Mouse (Mus musculus): ENCODE measurements around the gene Ipo8. TPM values are rescaled to one million over a fixed set of nuclear protein-coding genes. Genes with fewer than 3 reads are reported as not detected.

The Ipo8 gene
- polyA plus RNA-seq (2012; fragmentation: generic; extraction: Trizol), result 14.1 TPM
- long read RNA-seq, experiment 1, full-length matches to known transcripts, result 3 of 6 reads
- long read RNA-seq, experiment 1, partial matches to known transcripts, result 2 of 6 reads
- long read RNA-seq, experiment 1, other reads (novel, unspliced or antisense), result 1 of 6 reads
- long read RNA-seq, experiment 2, full-length matches to known transcripts, result 10 of 34 reads
- long read RNA-seq, experiment 2, partial matches to known transcripts, result 13 of 34 reads
- long read RNA-seq, experiment 2, other reads (novel, unspliced or antisense), result 11 of 34 reads

GRCm38 (mm10) chr6:148830748-148831727 lies at the start of gene Ipo8:
Ipo8 (minus strand) TSS chr6:148831467.
- TF ChIP-seq MYOD1 (IDR thresholded peaks at IDR 0.05; ENCODE audit: control insufficient read depth, insufficient read length, low read depth), result no peak
- peak; percentile 73 for TF ChIP-seq MAX (IDR thresholded peaks at IDR 0.05)
- no peak for TF ChIP-seq CTCF (IDR thresholded peaks at IDR 0.05; ENCODE audit: control insufficient read depth, insufficient read depth, insufficient read length)

GRCm38 (mm10) chr6:148873911-148874310 lies 42.6 kb upstream of the Ipo8 start:
- no peak overlapping the region for H3ac ChIP-seq (ENCODE audit: control insufficient read depth, insufficient read length, low read depth)
- H3K4me3 ChIP-seq (ENCODE audit: insufficient read depth, poor library complexity, severe bottlenecking), result no peak overlapping the region
- no peaks in the 10 kb centered on the region for H3K79me3 ChIP-seq (ENCODE audit: low read depth)
- H3K79me2 ChIP-seq (ENCODE audit: control insufficient read depth, insufficient read depth), result no peaks in the 10 kb centered on the region
- H3K36me3 ChIP-seq (ENCODE audit: control insufficient read depth, insufficient read depth), result no peaks in the 10 kb centered on the region
- TF ChIP-seq MYOD1 (IDR thresholded peaks at IDR 0.05; ENCODE audit: control insufficient read depth, insufficient read length, low read depth) (no peak), MYOG (IDR thresholded peaks at IDR 0.05; ENCODE audit: control insufficient read depth, extremely low read depth, insufficient read length) (no peak), CEBPB (IDR thresholded peaks at IDR 0.05; ENCODE audit: low read depth) (no peak), FOSL1 (IDR thresholded peaks at IDR 0.05; ENCODE audit: insufficient read depth, low read length, poor library complexity, severe bottlenecking) (no peak), USF1 (IDR thresholded peaks at IDR 0.05; ENCODE audit: low read depth) (no peak), MAX (IDR thresholded peaks at IDR 0.05) (no peak), CTCF (IDR thresholded peaks at IDR 0.05; ENCODE audit: control insufficient read depth, insufficient read depth, insufficient read length) (no peak)
- H3K27me3 ChIP-seq (ENCODE audit: control insufficient read depth, insufficient read depth, insufficient read length), result no peaks in the 10 kb centered on the region

More at GRCm38 (mm10) chr6:148830748-148831727, at the start of gene Ipo8:
- peaks cover 33% of the 10 kb centered on the region for H3K79me3 ChIP-seq (ENCODE audit: low read depth)
- H3K36me3 ChIP-seq (ENCODE audit: control insufficient read depth, insufficient read depth), result no peaks in the 10 kb centered on the region
- H3K27me3 ChIP-seq (ENCODE audit: control insufficient read depth, insufficient read depth, insufficient read length), result no peaks in the 10 kb centered on the region
- H3ac ChIP-seq (ENCODE audit: control insufficient read depth, insufficient read length, low read depth), result peak within 1 kb of the TSS; percentile 77
- peaks cover 63% of the 10 kb centered on the region for H3K79me2 ChIP-seq (ENCODE audit: control insufficient read depth, insufficient read depth)
- peak within 1 kb of the TSS; percentile 80 for H3K4me3 ChIP-seq (ENCODE audit: insufficient read depth, poor library complexity, severe bottlenecking)

GRCm38 (mm10) chr6:148845629-148846028 lies 14.4 kb upstream of the Ipo8 start:
- H3K36me3 ChIP-seq (ENCODE audit: control insufficient read depth, insufficient read depth), result no peaks in the 10 kb centered on the region
- no peak overlapping the region for H3ac ChIP-seq (ENCODE audit: control insufficient read depth, insufficient read length, low read depth)
- TF ChIP-seq CEBPB (IDR thresholded peaks at IDR 0.05; ENCODE audit: low read depth), result no peak
- no peaks in the 10 kb centered on the region for H3K27me3 ChIP-seq (ENCODE audit: control insufficient read depth, insufficient read depth, insufficient read length)
- H3K4me3 ChIP-seq (ENCODE audit: insufficient read depth, poor library complexity, severe bottlenecking), result no peak overlapping the region
- H3K79me3 ChIP-seq (ENCODE audit: low read depth), result no peaks in the 10 kb centered on the region
- H3K79me2 ChIP-seq (ENCODE audit: control insufficient read depth, insufficient read depth), result no peaks in the 10 kb centered on the region

- no peaks in the 10 kb centered on the region for H3K36me3 ChIP-seq (ENCODE audit: control insufficient read depth, insufficient read depth)
- no peak overlapping the region for H3K4me3 ChIP-seq (ENCODE audit: insufficient read depth, poor library complexity, severe bottlenecking)
- no peaks in the 10 kb centered on the region for H3K27me3 ChIP-seq (ENCODE audit: control insufficient read depth, insufficient read depth, insufficient read length)
- TF ChIP-seq USF1 (IDR thresholded peaks at IDR 0.05; ENCODE audit: low read depth) (no peak), CTCF (IDR thresholded peaks at IDR 0.05; ENCODE audit: control insufficient read depth, insufficient read depth, insufficient read length) (no peak), MAX (IDR thresholded peaks at IDR 0.05) (no peak), MYOD1 (IDR thresholded peaks at IDR 0.05; ENCODE audit: control insufficient read depth, insufficient read length, low read depth) (no peak), CEBPB (IDR thresholded peaks at IDR 0.05; ENCODE audit: low read depth) (no peak), MYOG (IDR thresholded peaks at IDR 0.05; ENCODE audit: control insufficient read depth, extremely low read depth, insufficient read length) (no peak), FOSL1 (IDR thresholded peaks at IDR 0.05; ENCODE audit: insufficient read depth, low read length, poor library complexity, severe bottlenecking) (no peak)
- no peaks in the 10 kb centered on the region for H3K79me2 ChIP-seq (ENCODE audit: control insufficient read depth, insufficient read depth)
- no peaks in the 10 kb centered on the region for H3K79me3 ChIP-seq (ENCODE audit: low read depth)
- no peak overlapping the region for H3ac ChIP-seq (ENCODE audit: control insufficient read depth, insufficient read length, low read depth)
Measured at GRCm38 (mm10) chr6:148841760-148842159, 10.5 kb upstream of the Ipo8 start.

- H3K4me3 ChIP-seq (ENCODE audit: insufficient read depth, poor library complexity, severe bottlenecking), result no peak overlapping the region
- H3K27me3 ChIP-seq (ENCODE audit: control insufficient read depth, insufficient read depth, insufficient read length), result no peaks in the 10 kb centered on the region
- no peaks in the 10 kb centered on the region for H3K79me3 ChIP-seq (ENCODE audit: low read depth)
- no peak for TF ChIP-seq CEBPB (IDR thresholded peaks at IDR 0.05; ENCODE audit: low read depth)
- no peaks in the 10 kb centered on the region for H3K36me3 ChIP-seq (ENCODE audit: control insufficient read depth, insufficient read depth)
- H3ac ChIP-seq (ENCODE audit: control insufficient read depth, insufficient read length, low read depth), result no peak overlapping the region
- no peaks in the 10 kb centered on the region for H3K79me2 ChIP-seq (ENCODE audit: control insufficient read depth, insufficient read depth)
Measured at GRCm38 (mm10) chr6:148838460-148838859, 7.2 kb upstream of the Ipo8 start.

GRCm38 (mm10) chr6:148831728-148832121 lies 458 bp upstream of the Ipo8 start:
- Histone ChIP-seq H3K79me3 (ENCODE audit: low read depth) (peaks cover 30% of the 10 kb centered on the region), H3ac (ENCODE audit: control insufficient read depth, insufficient read length, low read depth) (peak overlapping the region; percentile 58), H3K36me3 (ENCODE audit: control insufficient read depth, insufficient read depth) (no peaks in the 10 kb centered on the region), H3K4me3 (ENCODE audit: insufficient read depth, poor library complexity, severe bottlenecking) (peak overlapping the region; percentile 80), H3K79me2 (ENCODE audit: control insufficient read depth, insufficient read depth) (peaks cover 58% of the 10 kb centered on the region), H3K27me3 (ENCODE audit: control insufficient read depth, insufficient read depth, insufficient read length) (no peaks in the 10 kb centered on the region)
- no peak for TF ChIP-seq FOSL1 (IDR thresholded peaks at IDR 0.05; ENCODE audit: insufficient read depth, low read length, poor library complexity, severe bottlenecking)
- TF ChIP-seq CTCF (IDR thresholded peaks at IDR 0.05; ENCODE audit: control insufficient read depth, insufficient read depth, insufficient read length), result no peak
- no peak for TF ChIP-seq USF1 (IDR thresholded peaks at IDR 0.05; ENCODE audit: low read depth)
- no peak for TF ChIP-seq MYOG (IDR thresholded peaks at IDR 0.05; ENCODE audit: control insufficient read depth, extremely low read depth, insufficient read length)
- TF ChIP-seq MYOD1 (IDR thresholded peaks at IDR 0.05; ENCODE audit: control insufficient read depth, insufficient read length, low read depth), result no peak
- no peak for TF ChIP-seq MAX (IDR thresholded peaks at IDR 0.05)
- no peak for TF ChIP-seq CEBPB (IDR thresholded peaks at IDR 0.05; ENCODE audit: low read depth)
